Mouse (Mus musculus) intestine, embryonic 15.5 days (tissue): ENCODE data around the gene Myh10. TPM values are rescaled to one million over a fixed set of nuclear protein-coding genes. Genes with fewer than 3 reads are reported as not detected.

Experiments
- ATAC-seq: fragments of 200-750 bp; cut with Nextera tagmentation; 2 replicates; pipeline ENCODE4 v1.8.0; 2017; ENCODE audit warnings: moderate TSS enrichment, moderate library complexity
- H3K27ac ChIP-seq: fragments of 300-500 bp; sonication (generic); 2 replicates; pipeline ENCODE4 v1.5.1; 2015; ENCODE audit warnings: mild to moderate bottlenecking, inconsistent platforms
- H3K27me3 ChIP-seq: fragments of 300-500 bp; sonication (generic); replicated peaks from 2 replicates; pipeline ENCODE4 v1.6.1; 2015; ENCODE audit warnings: inconsistent platforms
- H3K36me3 ChIP-seq: fragments of 300-500 bp; sonication (generic); 2 replicates; pipeline ENCODE4 v1.6.1; 2015; ENCODE audit warnings: inconsistent platforms
- H3K4me1 ChIP-seq: fragments of 300-500 bp; sonication (generic); replicated peaks from 2 replicates; pipeline ENCODE4 v1.6.1; 2015; ENCODE audit warnings: inconsistent platforms
- H3K4me2 ChIP-seq: fragments of 300-500 bp; sonication (generic); replicated peaks from 2 replicates; pipeline ENCODE4 v1.6.1; 2015; ENCODE audit warnings: mild to moderate bottlenecking, inconsistent platforms
- H3K4me3 ChIP-seq: fragments of 300-500 bp; sonication (generic); replicated peaks from 2 replicates; pipeline ENCODE4 v1.5.1; 2015; ENCODE audit warnings: inconsistent platforms
- H3K9ac ChIP-seq: fragments of 300-500 bp; sonication (generic); 2 replicates; pipeline ENCODE4 v1.6.1; 2015; ENCODE audit warnings: inconsistent platforms
- H3K9me3 ChIP-seq: fragments of 300-500 bp; sonication (generic); 2 replicates; pipeline ENCODE4 v1.6.1; 2016; ENCODE audit warnings: inconsistent platforms
- WGBS: fragments of 180-500 bp; shearing (Covaris S2); methylation state at CpG from one replicate; pipeline ENCODE4 v1.1.7; 2015; 5-methylcytosine and 5-hydroxymethylcytosine counted together
- polyA plus RNA-seq: library from polyadenylated mRNA; unstranded; fragments of >200 nt; fragmentation: Nextera tagmentation; extraction: Ambion mirVana; gene quantifications from 2 replicates; pipeline ENCODE4 v1.2.1, GENCODE M21; 2015

Myh10 gene
- polyA plus RNA-seq, 1 experiment from 2014 or later: 70.4 TPM

GRCm38 (mm10) chr11:68859943-68860593 lies 168.7 kb downstream of the Myh10 start:
- H3K9ac ChIP-seq: no peak overlapping the region
- H3K9me3 ChIP-seq: no peaks in the 10 kb centered on the region
- H3K4me2 ChIP-seq: no peak overlapping the region
- 0 out of 2 replicates have a peak, but pooled peaks cover 4% of the 10 kb centered on the region for H3K4me1 ChIP-seq
- H3K27ac ChIP-seq: no peak overlapping the region
- no peak overlapping the region for H3K4me3 ChIP-seq
- 71% methylated on average over 8 of the region's 8 CpGs for WGBS
- H3K36me3 ChIP-seq: no peaks in the 10 kb centered on the region
- ATAC-seq: no peak
- no peaks in the 10 kb centered on the region for H3K27me3 ChIP-seq

GRCm38 (mm10) chr11:68862260-68862659 lies 170.9 kb downstream of the Myh10 start:
- no peak overlapping the region for H3K27ac ChIP-seq
- H3K27me3 ChIP-seq: no peaks in the 10 kb centered on the region
- no peak for ATAC-seq
- no peak overlapping the region for H3K4me3 ChIP-seq
- H3K9me3 ChIP-seq: no peaks in the 10 kb centered on the region
- WGBS: 74% methylated on average over 2 of the region's 2 CpGs
- H3K9ac ChIP-seq: no peak overlapping the region
- 0 out of 2 replicates have a peak, but pooled peaks cover 4% of the 10 kb centered on the region for H3K4me1 ChIP-seq
- no peaks in the 10 kb centered on the region for H3K36me3 ChIP-seq
- no peak overlapping the region for H3K4me2 ChIP-seq

GRCm38 (mm10) chr11:68863631-68864091 lies 172.3 kb downstream of the Myh10 start:
- Histone ChIP-seq H3K4me3 (no peak overlapping the region), H3K36me3 (no peaks in the 10 kb centered on the region), H3K9me3 (no peaks in the 10 kb centered on the region), H3K27me3 (no peaks in the 10 kb centered on the region), H3K4me1 (0 out of 2 replicates have a peak, but pooled peaks cover 4% of the 10 kb centered on the region), H3K4me2 (no peak overlapping the region), H3K9ac (0 out of 2 replicates have a peak overlapping the region, but pooled peaks have one; percentile 6), H3K27ac (no peak overlapping the region)
- 66% methylated on average over 4 of the region's 4 CpGs for WGBS
- ATAC-seq: no peak

- no peak overlapping the region for H3K27ac ChIP-seq
- H3K36me3 ChIP-seq: no peaks in the 10 kb centered on the region
- WGBS: 26% methylated on average over 9 of the region's 9 CpGs
- no peak overlapping the region for H3K4me3 ChIP-seq
- H3K9me3 ChIP-seq: no peaks in the 10 kb centered on the region
- no peak overlapping the region for H3K9ac ChIP-seq
- H3K4me2 ChIP-seq: no peak overlapping the region
- ATAC-seq: peak; percentile 59
- no peaks in the 10 kb centered on the region for H3K27me3 ChIP-seq
- H3K4me1 ChIP-seq: 0 out of 2 replicates have a peak, but pooled peaks cover 4% of the 10 kb centered on the region
Observed at GRCm38 (mm10) chr11:68864544-68865189, 173.3 kb downstream of the Myh10 start.

Other genes starting within 250 kb of the Myh10 start
- 2.1 and 2.4 TPM in 2 replicates for gene Pik3r6, start 188.5 kb upstream of the Myh10 start, polyA plus RNA-seq
- gene Mfsd6l, start 135.4 kb upstream of the Myh10 start, polyA plus RNA-seq: 4.3 and 4.7 TPM in 2 replicates
- 0.21 and 0.25 TPM in 2 replicates for gene Ccdc42, start 104.5 kb upstream of the Myh10 start, polyA plus RNA-seq
- 69.1 and 69.5 TPM in 2 replicates for gene Ndel1, start 180.3 kb downstream of the Myh10 start, polyA plus RNA-seq
- 0.06 and 0.10 TPM in 2 replicates for gene Rnf222, start 197.0 kb downstream of the Myh10 start, polyA plus RNA-seq
- 1,017 and 1,034 TPM in 2 replicates for gene Rpl26, start 210.0 kb downstream of the Myh10 start, polyA plus RNA-seq
- gene Odf4, start 235.5 kb downstream of the Myh10 start, polyA plus RNA-seq: not detected in 2 replicates